Mouse (Mus musculus) forebrain, postnatal 0 days (tissue): ENCODE measurements around the gene Foxb1. TPM values are rescaled to one million over a fixed set of nuclear protein-coding genes. Genes with fewer than 3 reads are reported as not detected.

Source experiments
- ATAC-seq: fragments of 200-750 bp; cut with Nextera tagmentation; 2 replicates; pipeline ENCODE4 v1.8.0; 2017; ENCODE audit warnings: mild to moderate bottlenecking, moderate library complexity
- DNase-seq: peaks from one replicate; pipeline ENCODE4 v3.0.0-alpha.2; 2015
- H3K27ac ChIP-seq: fragments of 300-500 bp; sonication (generic); 2 replicates; pipeline ENCODE4 v1.5.1; 2014; ENCODE audit warnings: low read depth, mild to moderate bottlenecking, antibody characterized with exemption, low read length, moderate library complexity, mixed read lengths
- H3K27me3 ChIP-seq: fragments of 300-500 bp; sonication (generic); 2 replicates; pipeline ENCODE4 v1.6.1; 2014; ENCODE audit warnings: mild to moderate bottlenecking, low read length, mixed read lengths; ENCODE audit not compliant: insufficient read depth
- H3K36me3 ChIP-seq: fragments of 300-500 bp; sonication (generic); 2 replicates; pipeline ENCODE4 v1.6.1; 2014; ENCODE audit warnings: mild to moderate bottlenecking, moderate library complexity; ENCODE audit not compliant: insufficient read depth
- H3K4me1 ChIP-seq: fragments of 300-500 bp; sonication (generic); 2 replicates; pipeline ENCODE4 v1.6.1; 2014; ENCODE audit warnings: antibody characterized with exemption; ENCODE audit not compliant: insufficient read depth
- H3K4me2 ChIP-seq: fragments of 300-500 bp; sonication (generic); 2 replicates; pipeline ENCODE4 v1.6.1; 2014; ENCODE audit warnings: low read depth, mild to moderate bottlenecking, moderate library complexity
- H3K4me3 ChIP-seq: fragments of 300-500 bp; sonication (generic); 2 replicates; pipeline ENCODE4 v1.5.1; 2014; ENCODE audit warnings: low read depth, low read length, mixed read lengths
- H3K9ac ChIP-seq: fragments of 300-500 bp; sonication (generic); 2 replicates; pipeline ENCODE4 v1.6.1; 2014; ENCODE audit warnings: mild to moderate bottlenecking
- H3K9me3 ChIP-seq: fragments of 300-500 bp; sonication (generic); 2 replicates; pipeline ENCODE4 v1.6.1; 2016; ENCODE audit warnings: low read length
- CTCF ChIP-seq: sonication (generic); IDR thresholded peaks from 2 replicates; pipeline ENCODE4 v1.5.1; 2016; ENCODE audit warnings: antibody characterized with exemption, control low read depth, low read depth
- WGBS: fragments of 180-500 bp; shearing (Covaris S2); extraction: QIAGEN DNeasy Blood & Tissue Kit; methylation state at CpG from one replicate; pipeline ENCODE4 v1.1.7; 2014; 5-methylcytosine and 5-hydroxymethylcytosine counted together
- polyA plus RNA-seq: library from polyadenylated mRNA; unstranded; fragments of >200 nt; fragmentation: Nextera tagmentation; extraction: Ambion mirVana; gene quantifications from 2 replicates; pipeline ENCODE4 v1.2.1, GENCODE M21; 2015
- total RNA-seq: library from RNA; depleted of rRNA; stranded (reverse); fragments of >200 nt; gene quantifications from 2 replicates; pipeline ENCODE4 v1.2.3, GENCODE M21; 2014; rRNA removed

Foxb1 gene
- total and polyA plus RNA-seq, 2 experiments from 2014 or later = 2.0 to 8.7 TPM

DNA sequence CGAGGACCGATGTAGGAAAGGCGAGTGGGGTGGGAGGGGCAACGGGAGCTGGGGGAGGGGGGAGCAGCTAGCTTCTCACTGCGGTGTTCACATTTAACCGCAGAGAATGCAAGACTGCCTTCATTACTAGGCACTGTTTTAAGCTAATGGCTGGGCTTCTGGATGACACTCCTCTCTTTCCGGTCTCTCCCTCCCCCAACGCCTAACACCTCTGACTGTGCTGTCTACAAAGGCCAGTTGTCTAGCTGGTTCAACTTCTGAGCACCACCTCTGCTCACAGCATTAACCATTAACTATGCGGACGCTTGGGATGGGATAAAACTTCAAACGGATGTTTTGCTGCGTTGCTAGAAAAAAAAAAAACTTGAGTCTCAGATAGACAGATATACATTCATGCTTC is 45.3 kb downstream of the Foxb1 start:
- H3K9me3 ChIP-seq = no peaks in the 10 kb centered on the region
- no peak for ATAC-seq
- H3K27me3 ChIP-seq = peaks cover 22% of the 10 kb centered on the region; the same call in 1 of the 2 replicates
- H3K27ac ChIP-seq = no peak overlapping the region
- WGBS = 22% methylated on average over 12 of the region's 12 CpGs
- H3K36me3 ChIP-seq = no peaks in the 10 kb centered on the region
- TF ChIP-seq CTCF = no peak
- DNase-seq = no peak
- H3K4me2 ChIP-seq = no peak overlapping the region
- no peak overlapping the region for H3K4me3 ChIP-seq
- H3K9ac ChIP-seq = no peak overlapping the region
- H3K4me1 ChIP-seq = no peaks in the 10 kb centered on the region

DNA sequence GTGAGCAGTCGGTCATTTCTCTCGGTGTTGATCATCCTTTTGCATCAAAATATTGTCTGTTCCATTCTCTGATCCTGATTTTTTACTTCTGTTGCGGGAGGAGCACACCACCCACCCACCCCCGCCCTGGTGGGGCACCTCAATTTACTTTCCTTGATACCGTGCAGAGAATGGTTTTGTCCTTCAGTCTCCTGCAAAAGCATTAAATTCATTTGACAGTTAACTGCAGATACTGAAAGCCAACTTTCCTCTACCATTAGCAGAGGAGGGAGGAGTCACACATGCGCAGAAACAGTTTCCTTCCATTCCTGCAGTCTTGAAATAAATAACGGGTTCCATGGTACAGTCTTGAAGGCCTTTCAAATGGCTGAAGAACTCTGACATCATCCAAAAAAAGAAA is 46.4 kb downstream of the Foxb1 start:
- TF ChIP-seq CTCF = no peak
- Histone ChIP-seq H3K4me2 (no peak overlapping the region), H3K4me1 (no peaks in the 10 kb centered on the region), H3K9me3 (no peaks in the 10 kb centered on the region), H3K36me3 (no peaks in the 10 kb centered on the region), H3K27me3 (peaks cover 22% of the 10 kb centered on the region; the same call in 1 of the 2 replicates), H3K4me3 (no peak overlapping the region), H3K27ac (no peak overlapping the region), H3K9ac (no peak overlapping the region)
- ATAC-seq (no peak), DNase-seq (no peak)
- 19% methylated on average over 7 of the region's 7 CpGs for WGBS

DNA sequence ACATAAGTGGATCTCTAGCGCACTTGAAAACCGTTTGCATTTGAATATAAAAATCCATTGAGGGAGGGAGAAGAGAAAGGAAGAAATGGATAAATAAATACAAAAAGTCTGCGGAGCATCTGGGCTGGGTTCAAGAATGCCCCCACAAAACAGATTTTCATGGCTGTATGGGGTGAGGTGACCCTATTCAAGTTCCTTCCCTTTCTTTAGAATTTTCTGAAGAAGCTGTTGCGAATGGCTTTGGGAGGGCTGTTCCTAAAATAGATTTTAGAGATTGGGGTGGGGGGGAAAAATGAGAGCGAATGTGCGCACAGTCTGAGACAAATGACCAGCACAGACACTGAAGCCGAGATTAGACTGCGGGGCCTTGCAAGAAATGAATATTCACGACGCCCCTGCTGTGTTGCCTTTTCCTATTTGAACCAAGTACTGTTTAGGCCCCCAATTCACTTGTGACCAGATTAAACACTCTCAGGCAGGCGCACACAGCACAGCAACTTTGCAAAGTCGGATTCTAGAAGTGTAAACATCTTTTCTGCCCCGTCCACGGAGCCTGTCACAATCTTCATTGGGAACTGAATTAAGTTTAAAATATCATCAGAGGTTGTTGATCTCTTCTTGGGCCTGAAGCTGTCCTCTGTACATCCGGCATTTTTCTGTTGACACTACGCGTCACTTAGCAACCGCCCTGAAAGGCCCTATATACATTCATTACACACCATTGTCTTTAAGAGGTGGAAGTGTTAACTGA is 47.0 kb downstream of the Foxb1 start:
- Histone ChIP-seq H3K27ac (no peak overlapping the region), H3K4me3 (no peak overlapping the region), H3K9me3 (no peaks in the 10 kb centered on the region), H3K4me1 (no peaks in the 10 kb centered on the region), H3K27me3 (peaks cover 22% of the 10 kb centered on the region; the same call in 1 of the 2 replicates), H3K4me2 (no peak overlapping the region), H3K9ac (no peak overlapping the region), H3K36me3 (no peaks in the 10 kb centered on the region)
- no peak for TF ChIP-seq CTCF
- DNase-seq (no peak), ATAC-seq (no peak)
- WGBS = 18% methylated on average over 18 of the region's 18 CpGs

DNA sequence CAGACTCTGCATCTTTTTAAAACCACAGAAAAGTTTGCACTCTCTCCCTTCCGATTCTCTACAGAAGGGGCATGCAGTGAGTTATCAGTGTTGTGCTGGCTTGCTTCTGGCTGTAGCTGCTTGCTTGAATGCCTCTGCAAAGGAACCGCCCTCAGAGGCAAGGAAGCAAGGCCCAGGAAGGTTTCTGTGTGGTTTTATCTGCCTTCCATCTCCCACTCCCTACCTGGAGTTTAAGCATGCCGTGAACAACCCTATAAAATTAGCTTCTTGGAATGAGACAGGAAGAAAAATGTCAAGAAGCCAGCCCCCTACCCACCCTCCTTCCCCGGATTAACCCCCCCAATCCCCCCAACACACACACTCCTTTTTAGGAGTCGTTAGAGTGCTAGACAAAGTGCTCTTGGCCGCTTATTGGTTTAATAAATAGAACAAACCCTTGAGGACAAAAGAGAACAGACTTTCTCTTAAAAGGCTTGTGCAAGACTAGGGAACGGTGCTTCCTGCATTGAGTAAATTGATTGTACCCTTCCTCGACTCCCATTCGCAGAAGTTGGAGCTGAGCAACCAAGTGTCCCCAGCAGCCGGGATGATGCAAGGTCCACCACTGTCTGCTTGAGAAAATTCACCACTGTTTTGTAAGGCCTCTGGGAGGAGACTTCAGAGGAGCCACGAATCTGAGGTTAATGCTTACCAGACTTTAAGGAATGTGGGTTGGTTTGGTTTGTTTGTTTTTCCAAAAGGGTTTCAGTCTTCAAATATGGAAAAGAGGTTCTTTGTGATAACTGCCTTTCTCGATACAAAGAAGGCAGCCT is 47.8 kb downstream of the Foxb1 start:
- no peak overlapping the region for H3K4me3 ChIP-seq

More for the DNA sequence above, 47.8 kb downstream of the Foxb1 start:
- peaks cover 22% of the 10 kb centered on the region; the same call in 1 of the 2 replicates for H3K27me3 ChIP-seq
- no peaks in the 10 kb centered on the region for H3K36me3 ChIP-seq
- no peaks in the 10 kb centered on the region for H3K4me1 ChIP-seq
- no peak overlapping the region for H3K27ac ChIP-seq
- DNase-seq = no peak
- no peaks in the 10 kb centered on the region for H3K9me3 ChIP-seq
- TF ChIP-seq CTCF = no peak
- ATAC-seq = no peak
- WGBS = 18% methylated on average over 12 of the region's 12 CpGs
- H3K4me2 ChIP-seq = no peak overlapping the region
- H3K9ac ChIP-seq = no peak overlapping the region

Other genes with a start within 250 kb of the Foxb1 start
- gene Bnip2, start 228.5 kb upstream of the Foxb1 start, total RNA-seq = 69.4 and 75.0 TPM in 2 replicates
- gene Bnip2, start 228.5 kb upstream of the Foxb1 start, polyA plus RNA-seq = 48.5 and 53.2 TPM in 2 replicates